Mouse (Mus musculus) limb, embryonic 14.5 days (tissue): ENCODE data around the gene Ank2. TPM values are rescaled to one million over a fixed set of nuclear protein-coding genes. Genes with fewer than 3 reads are reported as not detected.
A peak's percentile ranks its signal among the peaks of the same experiment; 100 is the strongest.

Experiments
- ATAC-seq: fragments of 200-750 bp; cut with Nextera tagmentation; 2 replicates; pipeline ENCODE4 v1.8.0; 2017; ENCODE audit warnings: low read depth, moderate number of reproducible peaks, moderate TSS enrichment; ENCODE audit not compliant: low FRiP score
- DNase-seq: peaks from one replicate; pipeline ENCODE4 v3.0.0-alpha.2; 2015; ENCODE audit warnings: low spot score
- H3K27ac ChIP-seq: fragments of 300-500 bp; sonication (generic); replicated peaks from 2 replicates; pipeline ENCODE4 v1.5.1; 2014; ENCODE audit warnings: low read depth, mild to moderate bottlenecking, low read length, moderate library complexity, mixed read lengths
- H3K27me3 ChIP-seq: fragments of 300-500 bp; sonication (generic); 2 replicates; pipeline ENCODE4 v1.6.1; 2014; ENCODE audit warnings: low read length, mixed read lengths; ENCODE audit not compliant: control insufficient read depth, insufficient read depth
- H3K36me3 ChIP-seq: fragments of 300-500 bp; sonication (generic); 2 replicates; pipeline ENCODE4 v1.6.1; 2014; ENCODE audit warnings: mild to moderate bottlenecking, low read length, moderate library complexity, mixed read lengths; ENCODE audit not compliant: control insufficient read depth, insufficient read depth
- H3K4me1 ChIP-seq: fragments of 300-500 bp; sonication (generic); 2 replicates; pipeline ENCODE4 v1.6.1; 2014; ENCODE audit warnings: antibody characterized with exemption, low read length, mixed read lengths; ENCODE audit not compliant: control insufficient read depth, insufficient read depth
- H3K4me2 ChIP-seq: fragments of 300-500 bp; sonication (generic); replicated peaks from 2 replicates; pipeline ENCODE4 v1.6.1; 2014; ENCODE audit warnings: low read depth, mild to moderate bottlenecking, low read length, moderate library complexity; ENCODE audit not compliant: severe bottlenecking
- H3K4me3 ChIP-seq: fragments of 300-500 bp; sonication (generic); replicated peaks from 2 replicates; pipeline ENCODE4 v1.5.1; 2014; ENCODE audit warnings: low read length
- H3K9ac ChIP-seq: fragments of 300-500 bp; sonication (generic); 2 replicates; pipeline ENCODE4 v1.6.1; 2014; ENCODE audit warnings: mild to moderate bottlenecking, low read depth, low read length, moderate library complexity; ENCODE audit not compliant: severe bottlenecking
- H3K9me3 ChIP-seq: fragments of 300-500 bp; sonication (generic); 2 replicates; pipeline ENCODE4 v1.6.1; 2016; ENCODE audit warnings: low read length; ENCODE audit not compliant: control insufficient read depth
- POLR2A ChIP-seq: fragments of 200-500 bp; IDR thresholded peaks from 2 replicates; pipeline ENCODE4 v1.8.0; 2012; ENCODE audit warnings: inconsistent platforms, mild to moderate bottlenecking, moderate library complexity, borderline replicate concordance; ENCODE audit not compliant: insufficient read depth, insufficient read length; ENCODE audit errors: extremely low read depth
- WGBS: fragments of 180-500 bp; shearing (Covaris S2); extraction: QIAGEN DNeasy Blood & Tissue Kit; methylation state at CpG from one replicate; pipeline ENCODE4 v1.1.7; 2014; 5-methylcytosine and 5-hydroxymethylcytosine counted together
- polyA plus RNA-seq, 2 experiments: library from polyadenylated mRNA; depleted of rRNA in 1 of 2; stranded (reverse) in 1 of 2; unstranded in 1 of 2; fragments of >200 nt; fragmentation: Nextera tagmentation in 1 of 2; extraction: Ambion mirVana in 1 of 2; gene quantifications; 2 replicates each; pipeline versions ENCODE4 v1.2.1 to v1.2.3; 2012 to 2014

The Ank2 gene
- polyA plus RNA-seq, 2 experiments: 33.0 to 41.6 TPM

GRCm38 (mm10) chr3:127118777-127119176 lies 380.4 kb downstream of the Ank2 start:
- TF ChIP-seq POLR2A: no peak
- Histone ChIP-seq H3K36me3 (no peaks in the 10 kb centered on the region), H3K9me3 (no peaks in the 10 kb centered on the region), H3K4me3 (no peak overlapping the region), H3K27ac (no peak overlapping the region), H3K9ac (no peak overlapping the region), H3K4me1 (peaks cover 12% of the 10 kb centered on the region), H3K27me3 (no peaks in the 10 kb centered on the region), H3K4me2 (no peak overlapping the region)
- no peak for ATAC-seq
- 90% methylated on average over 4 of the region's 4 CpGs for WGBS
- DNase-seq: no peak

GRCm38 (mm10) chr3:127116226-127116625 lies 382.9 kb downstream of the Ank2 start:
- Histone ChIP-seq H3K27ac (no peak overlapping the region), H3K4me2 (no peak overlapping the region), H3K9me3 (no peaks in the 10 kb centered on the region), H3K4me3 (no peak overlapping the region), H3K27me3 (no peaks in the 10 kb centered on the region), H3K9ac (no peak overlapping the region), H3K36me3 (no peaks in the 10 kb centered on the region), H3K4me1 (no peaks in the 10 kb centered on the region)
- ATAC-seq (no peak), DNase-seq (no peak)
- 62% methylated on average over 6 of the region's 6 CpGs for WGBS
- no peak for TF ChIP-seq POLR2A

- no peak for TF ChIP-seq POLR2A
- no peaks in the 10 kb centered on the region for H3K36me3 ChIP-seq
- H3K9ac ChIP-seq: no peak overlapping the region
- no peak overlapping the region for H3K4me2 ChIP-seq
- H3K9me3 ChIP-seq: no peaks in the 10 kb centered on the region
- peaks cover 10% of the 10 kb centered on the region for H3K4me1 ChIP-seq
- no peak for ATAC-seq
- no peak overlapping the region for H3K4me3 ChIP-seq
- H3K27me3 ChIP-seq: no peaks in the 10 kb centered on the region
- no peak overlapping the region for H3K27ac ChIP-seq
- WGBS: 77% methylated on average over 7 of the region's 7 CpGs
- DNase-seq: no peak
Observed at GRCm38 (mm10) chr3:127113238-127113637, 385.9 kb downstream of the Ank2 start.

- Histone ChIP-seq H3K4me1 (peaks cover 12% of the 10 kb centered on the region), H3K27ac (0 out of 2 replicates have a peak overlapping the region, but pooled peaks have one; percentile 3), H3K36me3 (no peaks in the 10 kb centered on the region), H3K27me3 (no peaks in the 10 kb centered on the region), H3K4me2 (no peak overlapping the region), H3K4me3 (no peak overlapping the region), H3K9ac (no peak overlapping the region), H3K9me3 (no peaks in the 10 kb centered on the region)
- no peak for TF ChIP-seq POLR2A
- peak; percentile 48; the same call in 1 of the 2 replicates for ATAC-seq
- DNase-seq: peak; percentile 68
- 22% methylated on average over 3 of the region's 3 CpGs for WGBS
Observed at GRCm38 (mm10) chr3:127109413-127109812, 389.7 kb downstream of the Ank2 start.

GRCm38 (mm10) chr3:127108481-127108880 lies 390.7 kb downstream of the Ank2 start:
- Histone ChIP-seq H3K27me3 (no peaks in the 10 kb centered on the region), H3K4me2 (no peak overlapping the region), H3K4me3 (no peak overlapping the region), H3K9me3 (no peaks in the 10 kb centered on the region), H3K27ac (no peak overlapping the region), H3K36me3 (no peaks in the 10 kb centered on the region), H3K4me1 (peaks cover 12% of the 10 kb centered on the region), H3K9ac (no peak overlapping the region)
- ATAC-seq (no peak), DNase-seq (no peak)
- 54% methylated on average over 2 of the region's 2 CpGs for WGBS
- no peak for TF ChIP-seq POLR2A

GRCm38 (mm10) chr3:127107281-127107680 lies 391.9 kb downstream of the Ank2 start:
- DNase-seq (peak; percentile 73), ATAC-seq (peak; percentile 77)
- Histone ChIP-seq H3K4me1 (peaks cover 12% of the 10 kb centered on the region), H3K27me3 (no peaks in the 10 kb centered on the region), H3K4me3 (no peak overlapping the region), H3K9me3 (no peaks in the 10 kb centered on the region), H3K36me3 (no peaks in the 10 kb centered on the region), H3K4me2 (no peak overlapping the region), H3K9ac (no peak overlapping the region), H3K27ac (no peak overlapping the region)
- no peak for TF ChIP-seq POLR2A
- WGBS: 42% methylated on average over 5 of the region's 5 CpGs
